Mouse (Mus musculus) midbrain, embryonic 12.5 days (tissue): ENCODE measurements at regions not wholly inside any gene's neighbourhood (a gene's known extent, or its start where the extent isn't known, plus 50 kb on each side); places are given as distances from the start of the nearest gene placed in this dataset.

Experiments
- ATAC-seq: fragments of 200-750 bp; cut with Nextera tagmentation; 2 replicates; pipeline ENCODE4 v1.8.0; 2017; ENCODE audit warnings: low read depth, moderate TSS enrichment, moderate library complexity; ENCODE audit not compliant: low FRiP score
- H3K27ac ChIP-seq: fragments of 300-500 bp; sonication (generic); replicated peaks from 2 replicates; pipeline ENCODE4 v1.5.1; 2016; ENCODE audit warnings: mild to moderate bottlenecking
- H3K27me3 ChIP-seq: fragments of 300-500 bp; sonication (generic); 2 replicates; pipeline ENCODE4 v1.6.1; 2016; ENCODE audit warnings: mild to moderate bottlenecking
- H3K36me3 ChIP-seq: fragments of 300-500 bp; sonication (generic); 2 replicates; pipeline ENCODE4 v1.6.1; 2016
- H3K4me1 ChIP-seq: fragments of 300-500 bp; sonication (generic); 2 replicates; pipeline ENCODE4 v1.6.1; 2016
- H3K4me2 ChIP-seq: fragments of 300-500 bp; sonication (generic); replicated peaks from 2 replicates; pipeline ENCODE4 v1.6.1; 2016; ENCODE audit warnings: mild to moderate bottlenecking, moderate library complexity
- H3K4me3 ChIP-seq: fragments of 300-500 bp; sonication (generic); 2 replicates; pipeline ENCODE4 v1.5.1; 2016; ENCODE audit warnings: mild to moderate bottlenecking
- H3K9ac ChIP-seq: fragments of 300-500 bp; sonication (generic); replicated peaks from 2 replicates; pipeline ENCODE4 v1.6.1; 2016; ENCODE audit warnings: mild to moderate bottlenecking, moderate library complexity
- H3K9me3 ChIP-seq: fragments of 300-500 bp; sonication (generic); 2 replicates; pipeline ENCODE4 v1.6.1; 2016; ENCODE audit warnings: mild to moderate bottlenecking
- WGBS: fragments of 180-500 bp; shearing (Covaris S2); methylation state at CpG from one replicate; pipeline ENCODE4 v1.1.7; 2016; 5-methylcytosine and 5-hydroxymethylcytosine counted together

- peak; percentile 84 for ATAC-seq
- H3K27me3 ChIP-seq = peaks cover 33% of the 10 kb centered on the region
- H3K4me2 ChIP-seq = peak overlapping the region; percentile 28
- peak overlapping the region; percentile 83 for H3K27ac ChIP-seq
- 0 out of 2 replicates have a peak overlapping the region, but pooled peaks have one; percentile 14 for H3K4me3 ChIP-seq
- 4% methylated on average over 19 of the region's 19 CpGs for WGBS
- 0 out of 2 replicates have a peak overlapping the region, but pooled peaks have one; percentile 20 for H3K9ac ChIP-seq
- H3K36me3 ChIP-seq = no peaks in the 10 kb centered on the region
- no peaks in the 10 kb centered on the region for H3K9me3 ChIP-seq
- peaks cover 20% of the 10 kb centered on the region; the same call in 1 of the 2 replicates for H3K4me1 ChIP-seq
These were observed 218.3 kb downstream of the Myo1b start for GRCm38 (mm10) chr1:51697265-51698192.

GRCm38 (mm10) chr1:51696471-51696870, 218.2 kb upstream of the Nabp1 start:
- Histone ChIP-seq H3K9ac (no peak overlapping the region), H3K27me3 (peaks cover 40% of the 10 kb centered on the region), H3K4me3 (no peak overlapping the region), H3K4me2 (no peak overlapping the region), H3K9me3 (no peaks in the 10 kb centered on the region), H3K27ac (peak overlapping the region; percentile 83), H3K36me3 (no peaks in the 10 kb centered on the region), H3K4me1 (peaks cover 20% of the 10 kb centered on the region; the same call in 1 of the 2 replicates)
- ATAC-seq = no peak
- WGBS = 37% methylated on average over 2 of the region's 2 CpGs

- Histone ChIP-seq H3K4me1 (peaks cover 10% of the 10 kb centered on the region), H3K4me3 (no peak overlapping the region), H3K4me2 (no peak overlapping the region), H3K36me3 (no peaks in the 10 kb centered on the region), H3K9ac (no peak overlapping the region), H3K9me3 (no peaks in the 10 kb centered on the region), H3K27me3 (peaks cover 41% of the 10 kb centered on the region), H3K27ac (no peak overlapping the region)
- WGBS = 90% methylated on average over 10 of the region's 10 CpGs
- ATAC-seq = no peak
These were observed 212.7 kb upstream of the Nabp1 start for GRCm38 (mm10) chr1:51690878-51691277.

- ATAC-seq = no peak
- Histone ChIP-seq H3K27ac (no peak overlapping the region), H3K4me2 (no peak overlapping the region), H3K9ac (no peak overlapping the region), H3K4me3 (no peak overlapping the region), H3K4me1 (peaks cover 10% of the 10 kb centered on the region), H3K36me3 (no peaks in the 10 kb centered on the region), H3K27me3 (peaks cover 30% of the 10 kb centered on the region; the same call in 1 of the 2 replicates), H3K9me3 (no peaks in the 10 kb centered on the region)
- WGBS = 84% methylated on average over 9 of the region's 9 CpGs
These were observed 211.4 kb upstream of the Nabp1 start for GRCm38 (mm10) chr1:51689461-51690223.

- no peak for ATAC-seq
- Histone ChIP-seq H3K9ac (no peak overlapping the region), H3K27ac (no peak overlapping the region), H3K4me2 (no peak overlapping the region), H3K4me3 (no peak overlapping the region), H3K4me1 (peaks cover 10% of the 10 kb centered on the region), H3K27me3 (peaks cover 23% of the 10 kb centered on the region; the same call in 1 of the 2 replicates), H3K9me3 (no peaks in the 10 kb centered on the region), H3K36me3 (no peaks in the 10 kb centered on the region)
- WGBS = 81% methylated on average over 5 of the region's 5 CpGs
These were observed 210.7 kb upstream of the Nabp1 start for GRCm38 (mm10) chr1:51688946-51689345.

GRCm38 (mm10) chr1:51688224-51688545, 210.0 kb upstream of the Nabp1 start:
- Histone ChIP-seq H3K27me3 (peaks cover 20% of the 10 kb centered on the region; the same call in 1 of the 2 replicates), H3K4me3 (no peak overlapping the region), H3K4me2 (no peak overlapping the region), H3K27ac (no peak overlapping the region), H3K36me3 (no peaks in the 10 kb centered on the region), H3K9me3 (no peaks in the 10 kb centered on the region), H3K9ac (no peak overlapping the region), H3K4me1 (peaks cover 10% of the 10 kb centered on the region)
- ATAC-seq = 0 out of 2 replicates have a peak, but pooled peaks have one; percentile 29
- 31% methylated on average over 1 of the region's 1 CpGs for WGBS

GRCm38 (mm10) chr1:51687484-51688223, 209.4 kb upstream of the Nabp1 start:
- no peak overlapping the region for H3K4me3 ChIP-seq
- 37% methylated on average over 7 of the region's 7 CpGs for WGBS
- ATAC-seq = peak; percentile 78
- peaks cover 20% of the 10 kb centered on the region; the same call in 1 of the 2 replicates for H3K27me3 ChIP-seq
- H3K4me1 ChIP-seq = peaks cover 10% of the 10 kb centered on the region
- peak overlapping the region; percentile 52; the same call in 1 of the 2 replicates for H3K27ac ChIP-seq
- no peaks in the 10 kb centered on the region for H3K36me3 ChIP-seq
- no peak overlapping the region for H3K9ac ChIP-seq
- H3K4me2 ChIP-seq = no peak overlapping the region
- no peaks in the 10 kb centered on the region for H3K9me3 ChIP-seq

- Histone ChIP-seq H3K27ac (no peak overlapping the region), H3K9ac (no peak overlapping the region), H3K36me3 (no peaks in the 10 kb centered on the region), H3K9me3 (no peaks in the 10 kb centered on the region), H3K4me3 (no peak overlapping the region), H3K27me3 (peaks cover 15% of the 10 kb centered on the region; the same call in 1 of the 2 replicates), H3K4me2 (no peak overlapping the region), H3K4me1 (peaks cover 10% of the 10 kb centered on the region)
- ATAC-seq = no peak
- WGBS = 79% methylated on average over 3 of the region's 3 CpGs
These were observed 208.5 kb upstream of the Nabp1 start for GRCm38 (mm10) chr1:51686759-51687158.

GRCm38 (mm10) chr1:51682273-51682672, 204.0 kb upstream of the Nabp1 start:
- H3K4me2 ChIP-seq = no peak overlapping the region
- no peaks in the 10 kb centered on the region for H3K27me3 ChIP-seq
- H3K4me3 ChIP-seq = no peak overlapping the region
- H3K4me1 ChIP-seq = 0 out of 2 replicates have a peak, but pooled peaks cover 6% of the 10 kb centered on the region
- H3K36me3 ChIP-seq = no peaks in the 10 kb centered on the region
- no peak overlapping the region for H3K27ac ChIP-seq
- ATAC-seq = no peak
- H3K9me3 ChIP-seq = no peaks in the 10 kb centered on the region
- H3K9ac ChIP-seq = no peak overlapping the region
- WGBS = 82% methylated on average over 5 of the region's 5 CpGs

GRCm38 (mm10) chr1:51681872-51682271, 203.6 kb upstream of the Nabp1 start:
- Histone ChIP-seq H3K9ac (no peak overlapping the region), H3K4me2 (no peak overlapping the region), H3K4me1 (0 out of 2 replicates have a peak, but pooled peaks cover 6% of the 10 kb centered on the region), H3K4me3 (no peak overlapping the region), H3K36me3 (no peaks in the 10 kb centered on the region), H3K27ac (no peak overlapping the region), H3K9me3 (no peaks in the 10 kb centered on the region), H3K27me3 (no peaks in the 10 kb centered on the region)
- no peak for ATAC-seq

GRCm38 (mm10) chr1:51680725-51681124, 202.5 kb upstream of the Nabp1 start:
- H3K27ac ChIP-seq = no peak overlapping the region
- 0 out of 2 replicates have a peak, but pooled peaks cover 6% of the 10 kb centered on the region for H3K4me1 ChIP-seq
- no peaks in the 10 kb centered on the region for H3K9me3 ChIP-seq
- no peak overlapping the region for H3K9ac ChIP-seq
- H3K4me3 ChIP-seq = no peak overlapping the region
- no peak for ATAC-seq
- H3K36me3 ChIP-seq = no peaks in the 10 kb centered on the region
- WGBS = 80% methylated on average over 6 of the region's 6 CpGs
- no peak overlapping the region for H3K4me2 ChIP-seq
- no peaks in the 10 kb centered on the region for H3K27me3 ChIP-seq
